Mouse (Mus musculus) left cerebral cortex, postnatal 25 days (tissue): ENCODE data around the gene A4gnt. TPM values are rescaled to one million over a fixed set of nuclear protein-coding genes. Genes with fewer than 3 reads are reported as not detected.

Experiments used
- DNase-seq, 2 experiments: peaks; one replicate each; pipeline ENCODE4 v3.0.0; 2022; ENCODE audit warnings: low spot score in 2 of 2, mixed read lengths in 1 of 2
- intact Hi-C: fragments of 180-260 bp; cut with DNase I; formaldehyde crosslinking; loops from one replicate; pipeline ENCODE4 v1.15.1; 2025
- total RNA-seq, 2 experiments: library from RNA; stranded (reverse); gene quantifications; 2 replicates each; pipeline ENCODE4 v1.2.3; 2021

Gene A4gnt
- total RNA-seq, 2 experiments from 2014 or later: 0.23 to 0.32 TPM

DNA sequence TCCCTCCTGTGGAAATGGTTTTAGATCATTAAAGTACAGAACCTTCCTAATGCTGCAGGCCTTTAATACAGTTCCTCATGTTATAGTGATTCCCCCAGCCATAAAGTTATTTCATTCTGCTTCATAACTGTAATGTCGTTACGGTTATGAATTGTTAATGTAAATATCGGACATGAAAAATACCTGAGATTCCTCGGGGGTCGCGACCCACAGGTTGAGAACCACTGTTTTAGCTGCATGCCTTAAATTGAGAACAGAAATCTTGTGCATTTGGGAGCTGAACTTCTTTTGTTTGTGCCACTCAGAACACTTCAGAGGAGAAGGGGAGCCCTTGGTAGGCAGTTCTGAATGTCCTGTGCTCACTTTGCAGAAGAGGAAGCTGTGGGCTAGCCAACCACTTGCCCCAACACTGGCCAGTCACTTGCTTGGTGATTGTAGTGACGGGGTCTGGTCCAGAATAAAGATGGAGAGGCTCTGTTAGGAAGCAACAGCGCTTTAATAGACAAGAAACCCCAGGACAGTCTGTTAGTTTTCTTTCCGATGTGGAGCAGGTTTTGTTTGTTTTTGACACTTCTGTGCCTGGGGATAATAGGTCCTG, 18.3 kb downstream of the A4gnt start:
- DNase-seq: peak; percentile 27 to 51

DNA sequence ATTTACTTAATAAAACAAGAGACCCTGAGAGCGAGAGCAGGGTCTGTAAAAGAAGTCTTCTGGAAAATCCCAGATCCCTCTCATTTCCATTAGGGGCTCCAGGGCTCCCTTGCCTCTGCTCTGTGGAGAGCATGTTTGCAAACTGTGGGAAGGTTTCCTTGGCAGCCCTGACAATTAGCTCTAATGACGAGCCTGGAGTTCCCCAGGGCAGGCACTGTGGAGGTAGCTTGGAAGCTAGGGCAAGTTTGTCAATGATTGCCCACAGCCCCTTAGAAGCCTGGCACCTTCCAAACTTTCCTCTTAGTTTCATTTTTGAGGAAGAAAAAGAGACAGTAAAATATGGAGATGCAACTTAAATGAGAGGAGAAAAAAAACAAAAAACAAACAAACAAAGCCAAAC, 19.5 kb downstream of the A4gnt start:
- intact Hi-C loops: loop anchor here (2.0 kb wide), 1 partner anchor 45 kb away; no protein-coding TSS in a partner anchor
- peak in 1 of 2 experiments; percentile 36 for DNase-seq

More for the DNA sequence above, 18.3 kb downstream of the A4gnt start:
- intact Hi-C loops: loop anchor here (2.0 kb wide), 1 partner anchor 44 kb away; no protein-coding TSS in a partner anchor

DNA sequence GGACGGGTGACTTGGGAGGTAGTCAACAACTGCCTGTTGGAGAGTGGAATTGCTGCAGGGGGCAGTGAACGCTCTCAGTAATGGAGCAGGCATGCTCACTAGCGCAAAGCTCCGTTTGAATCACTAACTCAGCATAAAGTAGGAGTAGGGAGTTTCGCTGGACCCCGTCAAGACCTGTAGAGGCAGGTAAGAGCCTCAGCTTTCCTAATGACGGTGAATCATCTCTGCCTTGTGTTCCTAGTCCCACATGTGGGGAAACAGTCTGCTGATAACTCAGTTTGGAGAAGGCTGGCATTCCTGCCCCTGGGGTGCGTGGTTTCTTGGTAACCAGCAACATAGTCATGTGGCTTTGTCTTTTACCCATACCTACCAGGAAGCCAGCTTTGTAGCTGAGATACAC, 20.0 kb downstream of the A4gnt start:
- DNase-seq: no peak
- intact Hi-C loops: no loop called here

DNA sequence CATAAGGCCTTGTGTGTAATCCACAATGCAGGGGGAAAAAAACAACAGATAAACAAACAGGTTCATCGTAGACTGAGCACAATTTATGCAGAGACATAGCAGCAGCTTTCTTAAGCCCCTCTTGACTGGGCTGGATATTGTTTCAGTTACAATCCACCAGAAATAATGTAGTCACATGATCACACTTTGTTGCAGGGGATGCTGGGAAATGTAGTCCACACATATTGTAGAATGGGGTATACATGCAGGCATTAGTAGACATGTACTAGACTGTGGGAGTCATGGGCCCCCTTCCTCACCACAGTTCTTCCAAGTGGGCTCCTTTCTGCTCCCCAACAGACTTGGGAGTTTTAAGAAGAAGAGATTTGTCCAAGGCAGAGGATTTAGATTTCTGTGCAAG, 24.5 kb downstream of the A4gnt start:
- DNase-seq: no peak
- intact Hi-C loops: no loop called here

DNA sequence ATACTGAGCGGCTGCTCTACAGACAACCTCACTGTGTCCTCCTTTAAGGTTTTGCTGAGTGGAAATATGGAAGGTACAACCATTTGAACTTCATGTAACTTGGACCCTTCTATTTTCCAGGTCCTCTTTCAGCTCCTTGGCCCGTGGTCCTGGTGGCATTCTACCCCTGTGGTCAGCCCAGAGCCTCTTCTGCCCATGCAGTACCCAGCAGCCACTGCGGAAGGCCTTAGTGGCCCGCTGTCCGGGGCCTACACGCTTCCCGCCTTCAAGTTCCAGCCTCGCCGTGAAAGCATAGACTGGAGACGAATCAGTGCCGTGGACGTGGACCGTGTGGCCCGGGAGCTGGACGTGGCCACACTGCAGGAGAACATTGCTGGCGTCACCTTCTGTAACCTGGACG, 24.9 kb downstream of the A4gnt start:
- no peak for DNase-seq
- intact Hi-C loops: no loop called here

DNA sequence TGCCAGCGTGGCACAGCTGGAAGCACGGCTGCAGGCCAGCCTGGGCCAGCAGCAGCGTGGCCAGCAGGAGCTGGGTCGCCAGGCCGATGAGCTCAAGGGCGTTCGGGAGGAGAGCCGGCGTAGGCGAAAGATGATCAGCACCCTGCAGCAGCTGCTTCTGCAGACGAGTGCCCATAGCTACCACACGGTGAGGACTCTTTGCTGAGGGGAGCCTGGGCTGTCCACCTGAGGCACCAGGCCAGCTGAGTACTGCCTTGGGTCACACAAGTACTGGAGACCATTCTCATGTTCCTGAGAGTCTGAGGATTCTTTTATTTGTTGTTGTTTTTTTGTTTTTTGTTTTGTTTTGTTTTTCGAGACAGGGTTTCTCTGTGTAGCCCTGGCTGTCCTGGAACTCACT, 25.4 kb downstream of the A4gnt start:
- intact Hi-C loops: no loop called here
- DNase-seq: no peak

DNA sequence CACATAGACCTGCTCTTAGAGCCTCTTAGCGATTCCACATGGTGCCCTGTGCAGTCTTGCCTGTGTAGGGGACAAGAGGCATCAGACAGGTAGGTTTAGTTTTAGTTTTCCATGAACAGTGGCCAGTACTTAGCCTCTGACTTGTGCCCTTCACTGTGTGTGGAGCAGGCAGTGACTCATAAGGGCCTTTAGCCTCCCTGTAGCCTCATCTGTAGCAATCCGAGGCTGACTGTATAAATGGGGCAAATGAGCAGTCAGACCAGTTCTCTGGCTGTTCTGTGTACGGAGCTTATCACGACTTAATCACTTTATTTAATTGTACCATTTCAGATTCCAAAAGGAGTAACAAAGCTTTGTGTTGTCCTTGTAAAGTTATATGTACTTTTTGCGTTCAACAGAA, 27.7 kb downstream of the A4gnt start:
- DNase-seq: no peak
- intact Hi-C loops: no loop called here

- no peak for DNase-seq
- intact Hi-C loops: no loop called here
Observed at GRCm38 (mm10) chr9:99645416-99645815, 33.1 kb downstream of the A4gnt start.

DNA sequence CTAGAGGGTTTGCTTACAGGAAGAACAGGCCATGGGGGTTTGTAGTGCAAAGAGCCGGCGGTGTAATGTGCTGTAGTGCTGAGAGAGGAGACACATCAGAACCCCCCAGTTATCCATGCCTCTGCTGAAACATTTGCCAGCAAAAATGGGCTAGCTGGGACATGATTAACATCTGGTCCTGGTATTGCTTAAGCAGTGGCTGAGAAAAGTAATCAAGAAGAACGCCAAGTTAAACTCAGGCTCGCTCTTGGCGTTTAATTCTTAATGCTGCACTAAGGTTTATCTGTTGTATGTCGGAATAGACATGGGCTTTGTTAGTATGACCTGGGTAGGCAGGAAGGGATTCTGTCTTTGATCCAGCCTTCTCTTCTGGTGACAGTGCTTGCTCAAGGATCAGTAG, 33.8 kb downstream of the A4gnt start:
- intact Hi-C loops: no loop called here
- no peak for DNase-seq

DNA sequence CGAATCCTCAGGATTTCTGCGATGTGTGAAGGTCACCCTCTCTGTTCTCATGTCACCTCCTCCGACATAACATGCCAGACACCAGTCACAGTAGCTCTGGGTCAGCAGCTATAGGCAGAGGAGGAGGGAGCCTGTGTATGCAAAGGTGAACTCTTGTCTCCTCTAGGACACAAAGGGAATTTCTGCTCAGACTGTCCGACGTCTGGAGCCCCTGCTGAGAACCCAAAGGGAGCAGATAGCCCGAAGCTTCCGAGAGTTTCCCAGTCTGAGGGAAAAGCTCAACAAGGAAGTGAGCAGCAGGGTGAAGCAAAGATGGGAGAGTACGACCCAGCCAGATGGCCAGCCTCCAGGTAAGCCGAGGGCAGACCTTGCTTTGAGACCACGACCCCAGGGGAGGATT, 48.5 kb downstream of the A4gnt start:
- DNase-seq: no peak
- intact Hi-C loops: no loop called here

DNA sequence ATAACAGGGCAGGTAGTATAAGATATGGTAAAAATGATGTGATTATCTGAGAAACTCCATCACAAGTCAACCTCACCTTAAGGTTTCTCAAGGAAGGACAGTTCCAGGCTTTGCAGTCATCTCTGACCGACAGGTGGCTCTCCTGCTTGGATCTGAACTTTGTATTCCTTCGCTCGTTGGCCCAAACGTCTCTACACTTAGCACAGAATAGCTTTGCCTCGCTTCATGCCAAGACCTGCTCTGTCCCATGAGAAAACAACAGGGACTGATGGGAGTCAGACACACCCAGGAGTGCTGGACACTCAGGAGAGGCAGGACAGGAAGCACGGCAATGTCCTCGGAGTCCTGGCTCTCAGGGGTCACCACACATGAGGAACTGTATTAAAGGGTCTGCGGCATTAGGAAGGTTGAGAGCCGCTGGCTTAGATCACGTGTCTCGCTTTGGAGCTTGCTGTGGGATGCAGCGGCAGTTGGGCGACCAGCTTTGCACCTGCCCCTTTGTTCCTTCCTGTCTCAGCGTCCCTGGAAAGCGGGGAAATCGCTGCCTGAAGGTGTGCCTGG, 49.4 kb downstream of the A4gnt start:
- intact Hi-C loops: loop anchor here (2.0 kb wide), 1 partner anchor 71 kb away; no protein-coding TSS in a partner anchor
- no peak for DNase-seq

DNA sequence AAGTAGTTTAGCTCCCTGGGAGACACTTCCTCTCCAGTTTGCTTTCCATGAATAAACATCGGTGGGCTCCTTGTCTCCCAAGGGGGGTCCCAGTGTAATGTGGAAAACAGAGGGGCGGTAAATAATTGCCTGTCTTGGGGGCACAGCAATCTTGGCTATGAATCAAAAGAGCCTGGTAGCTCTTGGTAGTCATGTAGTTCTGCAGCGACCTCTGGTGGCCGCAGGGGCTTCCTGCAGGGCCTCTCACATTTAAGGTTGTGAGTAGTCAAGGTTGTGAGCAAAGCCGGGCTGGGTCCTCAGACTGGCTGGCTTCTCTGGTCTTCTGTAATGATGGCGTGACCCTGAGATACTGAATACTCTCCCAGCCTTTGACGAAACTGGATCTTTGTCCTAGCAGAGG, 50.1 kb downstream of the A4gnt start:
- DNase-seq: peak; percentile 68 to 74
- intact Hi-C loops: loop anchor here (2.0 kb wide), 1 partner anchor 72 kb away; no protein-coding TSS in a partner anchor

GRCm38 (mm10) chr9:99662887-99663286, 50.6 kb downstream of the A4gnt start:
- intact Hi-C loops: loop anchor here (2.0 kb wide), 1 partner anchor 72 kb away; no protein-coding TSS in a partner anchor
- no peak for DNase-seq

DNA sequence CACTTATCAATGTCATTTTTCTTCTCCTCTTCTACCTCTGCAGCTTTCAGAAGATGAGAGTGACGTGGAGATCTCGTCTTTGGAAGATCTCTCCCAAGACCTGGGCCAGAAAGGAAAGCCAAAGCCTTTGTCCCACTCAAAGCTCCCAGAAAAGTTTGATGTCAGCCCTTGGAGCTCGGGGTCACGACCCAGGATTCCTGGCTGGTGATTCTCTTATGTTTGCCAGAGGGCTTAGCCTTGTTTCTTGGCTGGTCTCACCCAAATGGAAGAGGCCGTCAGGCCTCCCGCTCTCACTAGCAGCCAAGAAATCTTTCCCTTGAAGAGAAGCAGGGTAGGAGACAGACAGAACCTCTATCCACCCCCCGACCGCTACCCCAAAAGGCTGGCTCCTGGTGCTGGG, 55.3 kb downstream of the A4gnt start:
- peak in 1 of 2 experiments; percentile 14 for DNase-seq
- intact Hi-C loops: no loop called here

DNA sequence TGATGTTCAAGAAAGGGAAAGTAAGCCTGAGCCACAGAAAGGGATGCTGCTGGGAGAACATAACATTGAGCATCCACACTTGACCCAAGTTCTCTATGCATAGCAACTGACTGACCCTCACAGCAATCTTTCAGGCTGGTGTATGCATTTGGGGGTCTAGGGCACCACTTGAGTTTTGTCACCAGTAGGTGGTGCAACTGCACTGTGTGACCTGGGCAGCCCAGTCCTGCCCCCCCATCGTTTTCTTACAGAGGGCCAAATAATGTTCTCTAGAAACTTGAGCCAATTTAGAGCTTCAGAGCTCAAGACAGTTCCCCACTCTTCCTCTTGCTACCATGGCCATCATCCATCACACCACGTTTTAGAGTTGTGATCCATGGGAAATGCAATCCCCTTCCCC, 59.3 kb downstream of the A4gnt start:
- DNase-seq: no peak
- intact Hi-C loops: no loop called here

Other genes starting within 250 kb of the A4gnt start
- 100 to 1,000 TPM; 171 TPM for gene Mras, start 175.1 kb upstream of the A4gnt start, total RNA-seq
- not detected for gene Nme9, start 161.0 kb upstream of the A4gnt start, total RNA-seq
- gene Armc8, start 43.6 kb upstream of the A4gnt start, total RNA-seq: 10 to 100 TPM; 53.2 to 53.5 TPM
- 10 to 100 TPM; 13.1 to 15.6 TPM for gene Dbr1, start 36.7 kb upstream of the A4gnt start, total RNA-seq
- 10 to 100 TPM; 21.2 to 27.7 TPM for gene Dzip1l, start 17.0 kb downstream of the A4gnt start, total RNA-seq
- not detected for gene Cldn18, start 104.8 kb downstream of the A4gnt start, total RNA-seq